Mouse (Mus musculus) embryonic stem cell, embryonic (primary cell): ENCODE data around the gene Vmn1r208.
"Not testable (repeated sequence)": the region's sequence is repeated elsewhere in the genome, so short reads cannot be mapped to it uniquely, and the experiment has no call there.

ENCODE experiments used
- CTCF ChIA-PET, 4 experiments: fragments of 300-600 bp in 2 of 4; fragments of 350-600 bp in 2 of 4; sonication (Branson Sonifier 250); formaldehyde crosslinking; loops; one replicate each; lab custom pipeline; 2022; ENCODE audit warnings: inconsistent platforms in 2 of 4; lab: Charles Lee
- POLR2A ChIA-PET, 4 experiments: fragments of 300-600 bp in 2 of 4; fragments of 350-600 bp in 2 of 4; sonication (Branson Sonifier 250); formaldehyde crosslinking; loops; one replicate each; lab custom pipeline; 2022; ENCODE audit warnings: antibody characterized with exemption in 4 of 4, inconsistent platforms in 1 of 4; lab: Charles Lee

Vmn1r208 gene

DNA sequence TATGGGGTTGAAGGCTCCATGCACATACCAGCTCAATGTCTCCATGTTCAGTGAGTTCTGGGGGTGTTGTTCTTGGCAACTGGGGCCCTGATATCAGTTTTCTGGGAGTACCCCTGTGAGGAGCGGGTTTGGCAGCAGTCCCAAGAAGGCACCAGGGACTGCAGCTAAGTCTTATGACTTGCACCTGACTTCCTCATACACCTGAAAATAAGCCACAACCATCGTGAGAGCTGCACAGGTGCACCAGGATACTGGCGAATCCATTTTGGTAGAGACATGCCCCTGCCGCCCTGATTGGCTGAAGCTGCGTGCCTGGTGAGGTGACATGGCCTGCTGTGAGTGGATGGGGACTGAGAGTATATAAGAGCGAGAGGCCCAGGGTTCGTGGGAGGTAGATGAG, at the start of gene Vmn1r208:
Gene Vmn1r208, minus strand, starts transcription at position 101 of the 400 bp plus-strand sequence.
- POLR2A ChIA-PET: not testable (repeated sequence)

GRCm38 (mm10) chr13:22821601-22822000, 44.4 kb upstream of the Vmn1r208 start:
- POLR2A ChIA-PET: not testable (repeated sequence)

More for the DNA sequence above, at the start of gene Vmn1r208:
- CTCF ChIA-PET: not testable (repeated sequence)

GRCm38 (mm10) chr13:22809582-22809981, 32.4 kb upstream of the Vmn1r208 start, which contains the start of gene Vmn1r209:
TSS of gene Vmn1r209 (minus strand) at chr13:22809682.
- POLR2A ChIA-PET, CTCF ChIA-PET: not testable (repeated sequence)

More at GRCm38 (mm10) chr13:22821601-22822000, 44.4 kb upstream of the Vmn1r208 start:
- CTCF ChIA-PET: not testable (repeated sequence)

- CTCF ChIA-PET: not testable (repeated sequence)
Observed at GRCm38 (mm10) chr13:22788096-22788495, 10.9 kb upstream of the Vmn1r208 start.

GRCm38 (mm10) chr13:22784159-22784558, 7.0 kb upstream of the Vmn1r208 start:
- POLR2A ChIA-PET, CTCF ChIA-PET: not testable (repeated sequence)

More at GRCm38 (mm10) chr13:22788096-22788495, 10.9 kb upstream of the Vmn1r208 start:
- POLR2A ChIA-PET: not testable (repeated sequence)

DNA sequence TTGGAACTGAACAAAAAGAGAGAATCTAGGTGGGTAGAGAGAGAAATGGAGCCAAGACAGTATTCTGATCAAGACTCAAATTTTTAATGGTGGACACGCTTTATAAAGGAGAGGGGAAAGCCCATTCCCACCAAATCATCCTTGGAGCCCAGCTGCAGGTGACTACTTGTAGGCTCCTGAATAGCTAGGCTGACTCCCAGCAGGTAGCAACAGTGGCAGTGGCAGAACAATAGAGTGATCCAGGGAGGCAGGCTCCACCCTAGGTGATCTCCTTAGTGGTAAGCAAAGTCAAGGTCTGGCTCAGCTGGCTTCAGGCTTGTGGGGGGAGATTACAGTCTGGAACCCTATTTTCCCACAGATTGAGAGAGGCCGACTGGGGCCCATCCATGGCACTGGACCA, 5.6 kb downstream of the Vmn1r208 start:
- POLR2A ChIA-PET: not testable (repeated sequence)

GRCm38 (mm10) chr13:22747524-22747923, 29.7 kb downstream of the Vmn1r208 start:
- ChIA-PET POLR2A (no interaction called here), CTCF (interaction anchor here in 1 of 4 experiments (1.1 kb wide), 1 partner anchor 132 kb away, joined by 4 read pairs; no protein-coding TSS in a partner anchor)

More for the DNA sequence above, 5.6 kb downstream of the Vmn1r208 start:
- CTCF ChIA-PET: not testable (repeated sequence)

DNA sequence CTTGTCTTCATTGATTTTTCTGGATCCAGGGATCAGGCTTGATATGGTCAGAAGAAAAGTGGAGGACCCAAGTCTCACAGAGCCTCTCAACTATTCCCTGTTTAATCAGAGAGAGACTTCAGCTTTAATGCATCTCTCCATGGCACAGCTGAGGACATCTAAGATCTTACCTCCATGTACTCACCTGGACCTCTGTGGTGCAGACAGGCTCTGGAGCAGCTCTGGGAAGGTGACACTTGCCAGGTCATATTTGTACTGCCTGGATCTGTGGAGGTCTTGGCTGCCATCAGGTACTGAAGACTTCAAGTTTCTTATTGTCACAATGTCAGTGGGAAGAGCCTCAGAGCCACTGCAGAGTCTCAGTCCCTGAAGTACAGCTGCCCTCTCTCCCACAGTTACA, 47.7 kb downstream of the Vmn1r208 start, which contains the start of gene Vmn1r207-ps:
Gene Vmn1r207-ps, minus strand, starts transcription at position 101 of the 400 bp plus-strand sequence.
- POLR2A ChIA-PET, CTCF ChIA-PET: not testable (repeated sequence)
